Mouse (Mus musculus): ENCODE results near the gene Olfr676. TPM values are rescaled to one million over a fixed set of nuclear protein-coding genes. Genes with fewer than 3 reads are reported as not detected.
"Not testable (repeated sequence)": the region's sequence is repeated elsewhere in the genome, so short reads cannot be mapped to it uniquely, and the experiment has no call there.

The Olfr676 gene
- polyA plus RNA-seq (2015; fragmentation: Nextera tagmentation; extraction: Ambion mirVana), result not detected in 2 replicates

DNA sequence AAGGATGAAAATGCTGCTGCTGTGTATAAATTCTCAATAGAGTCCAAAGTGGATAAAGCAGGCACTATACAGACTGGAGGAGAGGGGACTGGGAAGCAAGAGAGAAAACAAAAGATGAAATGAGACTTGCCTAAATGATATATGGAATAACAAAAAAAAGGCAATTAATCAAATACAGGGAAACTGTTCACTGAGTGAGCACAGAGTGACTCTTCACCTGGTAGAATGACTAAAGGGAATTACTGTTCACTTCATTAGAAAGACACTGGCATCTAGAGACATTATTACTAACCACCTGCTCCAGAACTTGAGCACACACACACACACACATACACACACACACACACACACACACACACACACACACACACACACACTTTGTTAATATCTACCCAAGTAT lies at the start of gene Olfr676:
Gene Olfr676, plus strand, starts transcription at position 301 of the 400 bp plus-strand sequence.
- Histone ChIP-seq H3K9me3 (no peaks in the 10 kb centered on the region), H3K4me3 (replicated peaks) (no peak within 1 kb of the TSS), H3K4me2 (replicated peaks) (no peak within 1 kb of the TSS), H3K27me3 (no peaks in the 10 kb centered on the region), H3K27ac (no peak within 1 kb of the TSS), H3K9ac (replicated peaks) (no peak within 1 kb of the TSS), H3K4me1 (replicated peaks) (no peaks in the 10 kb centered on the region), H3K36me3 (no peaks in the 10 kb centered on the region)
- no peak for ATAC-seq

DNA sequence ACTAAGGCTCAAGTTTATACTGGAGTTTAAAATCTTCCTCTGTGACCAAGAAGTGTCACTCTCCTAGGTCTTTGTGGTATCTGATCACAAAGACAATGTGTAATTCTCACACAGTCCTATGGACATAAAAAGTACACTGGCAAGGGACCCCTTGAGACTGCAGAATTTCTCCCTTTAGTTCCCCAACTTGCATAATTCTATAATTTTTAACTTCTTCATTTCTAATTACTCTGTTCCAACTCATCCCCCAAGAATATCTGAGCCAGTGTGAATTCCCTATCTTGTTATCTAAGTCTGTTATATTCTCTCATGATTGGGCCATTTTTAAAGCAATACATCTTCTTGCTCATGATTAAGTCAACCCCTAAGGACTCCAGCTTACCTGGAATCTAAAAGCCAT lies 30.6 kb upstream of the Olfr676 start, which contains the start of gene Olfr672:
Gene Olfr672, minus strand, starts transcription at position 101 of the 400 bp plus-strand sequence.
- ATAC-seq, result no peak
- Histone ChIP-seq H3K4me3 (replicated peaks) (no peak within 1 kb of the TSS), H3K9me3 (no peaks in the 10 kb centered on the region), H3K9ac (replicated peaks) (no peak within 1 kb of the TSS), H3K36me3 (no peaks in the 10 kb centered on the region), H3K27me3 (no peaks in the 10 kb centered on the region), H3K4me1 (replicated peaks) (no peaks in the 10 kb centered on the region), H3K27ac (no peak within 1 kb of the TSS), H3K4me2 (replicated peaks) (no peak within 1 kb of the TSS)

DNA sequence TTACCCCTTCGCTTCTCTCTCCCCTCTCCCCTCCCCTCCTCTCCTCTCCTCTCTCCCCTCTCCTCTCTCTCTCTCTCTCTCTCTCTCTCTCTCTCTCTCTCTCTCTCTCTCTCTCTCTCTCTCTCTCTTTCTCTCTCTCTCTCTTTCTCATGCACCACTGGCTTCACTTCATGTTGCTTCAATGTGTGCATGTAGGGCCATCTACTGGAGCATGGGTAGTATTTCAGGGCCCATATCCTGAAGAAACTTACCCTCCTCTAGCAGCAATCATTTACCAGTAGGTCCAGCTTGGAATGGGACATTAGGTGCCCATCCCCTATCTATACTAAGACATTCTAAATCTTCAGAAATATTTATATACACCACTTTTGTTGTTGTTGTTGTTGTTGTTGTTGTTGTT lies 10.0 kb upstream of the Olfr676 start:
- H3K4me1 ChIP-seq (replicated peaks), result no peaks in the 10 kb centered on the region
- no peaks in the 10 kb centered on the region for H3K36me3 ChIP-seq
- WGBS, result 69% methylated on average over 1 of the region's 1 CpGs
- H3K9me3 ChIP-seq, result no peaks in the 10 kb centered on the region
- H3K27ac ChIP-seq, result no peak overlapping the region
- no peaks in the 10 kb centered on the region for H3K27me3 ChIP-seq
- H3K9ac ChIP-seq (replicated peaks), result no peak overlapping the region
- no peak for ATAC-seq
- no peak overlapping the region for H3K4me2 ChIP-seq (replicated peaks)
- no peak overlapping the region for H3K4me3 ChIP-seq (replicated peaks)

- no peak within 1 kb of the TSS for H3K9ac ChIP-seq (replicated peaks)
- ATAC-seq, result no peak
- no peaks in the 10 kb centered on the region for H3K9me3 ChIP-seq
- no peak within 1 kb of the TSS for H3K27ac ChIP-seq
- 68% methylated on average over 1 of the region's 1 CpGs for WGBS
- no peaks in the 10 kb centered on the region for H3K4me1 ChIP-seq (replicated peaks)
- no peak within 1 kb of the TSS for H3K4me3 ChIP-seq (replicated peaks)
- H3K4me2 ChIP-seq (replicated peaks), result no peak within 1 kb of the TSS
- H3K36me3 ChIP-seq, result no peaks in the 10 kb centered on the region
- H3K27me3 ChIP-seq, result no peaks in the 10 kb centered on the region
Measured at GRCm38 (mm10) chr7:105028360-105028759, 4.1 kb upstream of the Olfr676 start, which contains the start of gene Olfr675. Gene Olfr675, minus strand, starts transcription at chr7:105028460.

DNA sequence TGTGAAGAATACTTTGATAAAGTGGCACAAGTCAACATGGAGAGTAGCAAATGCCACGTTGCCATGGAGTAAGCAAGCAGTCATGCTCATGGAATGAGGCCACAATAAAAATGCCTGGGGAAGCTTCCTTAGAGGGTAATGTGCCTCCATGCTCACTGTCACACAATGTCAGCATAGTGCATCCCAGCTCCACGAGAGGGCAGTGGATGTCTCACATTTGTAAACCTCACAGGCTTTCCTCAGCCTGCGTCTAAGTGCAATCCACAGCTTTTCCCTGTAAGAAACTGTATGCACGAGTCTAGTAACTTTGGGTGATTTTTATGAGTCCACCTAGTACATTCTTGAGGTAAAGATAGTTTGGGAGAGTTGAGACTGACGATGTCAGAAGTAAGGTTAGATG lies 1.3 kb downstream of the Olfr676 start:
- not testable (repeated sequence) for H3K9me3 ChIP-seq; H3K27ac ChIP-seq; H3K4me1 ChIP-seq (replicated peaks); H3K27me3 ChIP-seq; H3K9ac ChIP-seq (replicated peaks); ATAC-seq; H3K4me3 ChIP-seq (replicated peaks); H3K4me2 ChIP-seq (replicated peaks); H3K36me3 ChIP-seq
- 60% methylated on average over 5 of the region's 5 CpGs for WGBS

DNA sequence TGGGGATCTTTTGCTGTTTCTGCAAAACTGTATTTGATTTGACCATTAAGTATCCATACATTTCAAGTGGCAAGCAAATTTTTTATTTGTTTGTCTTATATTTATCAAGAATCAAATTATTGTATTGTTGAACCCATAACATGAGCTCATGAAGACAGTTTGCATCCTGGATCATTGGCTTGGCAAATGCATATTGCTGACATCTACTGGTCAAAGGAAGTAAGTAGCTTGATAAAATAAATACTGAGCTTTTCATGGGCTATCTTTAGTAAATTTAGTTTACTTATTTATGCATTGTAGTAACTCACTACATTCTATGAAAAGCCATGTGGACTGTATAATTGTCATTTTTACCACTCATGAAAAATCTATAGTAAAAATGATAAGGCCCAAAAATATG lies 26.5 kb downstream of the Olfr676 start:
- Histone ChIP-seq H3K4me3 (replicated peaks) (no peak overlapping the region), H3K9ac (replicated peaks) (no peak overlapping the region), H3K4me2 (replicated peaks) (no peak overlapping the region), H3K27me3 (no peaks in the 10 kb centered on the region), H3K36me3 (no peaks in the 10 kb centered on the region), H3K27ac (no peak overlapping the region), H3K4me1 (replicated peaks) (no peaks in the 10 kb centered on the region), H3K9me3 (no peaks in the 10 kb centered on the region)
- no peak for ATAC-seq

DNA sequence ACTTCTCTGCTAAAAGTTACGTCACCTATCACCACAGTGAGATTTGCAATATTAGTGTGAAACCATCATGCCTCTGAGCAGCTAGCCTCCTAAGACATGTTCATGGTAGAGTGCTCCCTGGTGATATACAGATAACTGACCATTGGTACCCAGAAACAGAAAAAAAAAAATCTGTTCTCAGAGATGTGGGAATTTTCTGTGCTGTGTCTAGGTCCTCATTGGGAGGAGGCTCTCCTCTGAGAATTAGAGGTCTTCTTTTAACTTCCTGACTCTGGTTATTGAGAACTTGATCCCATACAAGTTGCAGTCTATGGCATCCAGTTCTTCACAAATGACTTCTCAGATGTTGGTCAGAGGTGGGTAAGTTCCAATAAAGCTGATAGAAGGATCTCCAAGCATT lies 31.7 kb downstream of the Olfr676 start, which contains the start of gene Olfr678:
Gene Olfr678, plus strand, starts transcription at position 301 of the 400 bp plus-strand sequence.
- H3K9ac ChIP-seq (replicated peaks), result no peak within 1 kb of the TSS
- 89% methylated on average over 1 of the region's 1 CpGs for WGBS
- no peak within 1 kb of the TSS for H3K4me3 ChIP-seq (replicated peaks)
- H3K9me3 ChIP-seq, result no peaks in the 10 kb centered on the region
- H3K4me2 ChIP-seq (replicated peaks), result no peak within 1 kb of the TSS
- no peak for ATAC-seq
- no peaks in the 10 kb centered on the region for H3K36me3 ChIP-seq
- no peaks in the 10 kb centered on the region for H3K27me3 ChIP-seq
- H3K4me1 ChIP-seq (replicated peaks), result no peaks in the 10 kb centered on the region
- H3K27ac ChIP-seq, result no peak within 1 kb of the TSS

GRCm38 (mm10) chr7:105080905-105081304 lies 48.4 kb downstream of the Olfr676 start, which contains the start of gene Olfr679:
Gene Olfr679, plus strand, starts transcription at chr7:105081205.
- no peaks in the 10 kb centered on the region for H3K27me3 ChIP-seq
- no peak for ATAC-seq
- WGBS, result 62% methylated on average over 1 of the region's 1 CpGs

More at GRCm38 (mm10) chr7:105080905-105081304, 48.4 kb downstream of the Olfr676 start, which contains the start of gene Olfr679:
- Histone ChIP-seq H3K9me3 (no peaks in the 10 kb centered on the region), H3K4me1 (replicated peaks) (no peaks in the 10 kb centered on the region), H3K36me3 (no peaks in the 10 kb centered on the region), H3K27ac (no peak within 1 kb of the TSS), H3K4me3 (replicated peaks) (no peak within 1 kb of the TSS), H3K4me2 (replicated peaks) (no peak within 1 kb of the TSS), H3K9ac (replicated peaks) (no peak within 1 kb of the TSS)

Other genes with a start within 250 kb of the Olfr676 start
- not detected in 2 replicates for gene Usp17lb, start 190.1 kb upstream of the Olfr676 start, polyA plus RNA-seq (2015; fragmentation: Nextera tagmentation; extraction: Ambion mirVana)
- gene Usp17la, start 175.7 kb upstream of the Olfr676 start, polyA plus RNA-seq (2015; fragmentation: Nextera tagmentation; extraction: Ambion mirVana), result not detected in 2 replicates
- not detected in 2 replicates for gene Olfr665, start 154.7 kb upstream of the Olfr676 start, polyA plus RNA-seq (2015; fragmentation: Nextera tagmentation; extraction: Ambion mirVana)
- gene Olfr666, start 136.7 kb upstream of the Olfr676 start, polyA plus RNA-seq (2015; fragmentation: Nextera tagmentation; extraction: Ambion mirVana), result not detected in 2 replicates
- gene Olfr667, start 111.2 kb upstream of the Olfr676 start, polyA plus RNA-seq (2015; fragmentation: Nextera tagmentation; extraction: Ambion mirVana), result not detected in 2 replicates
- not detected in 2 replicates for gene Olfr668, start 104.6 kb upstream of the Olfr676 start, polyA plus RNA-seq (2015; fragmentation: Nextera tagmentation; extraction: Ambion mirVana)
- gene Olfr669, start 98.5 kb upstream of the Olfr676 start, polyA plus RNA-seq (2015; fragmentation: Nextera tagmentation; extraction: Ambion mirVana), result not detected in 2 replicates
- gene Olfr670, start 70.1 kb upstream of the Olfr676 start, polyA plus RNA-seq (2015; fragmentation: Nextera tagmentation; extraction: Ambion mirVana), result not detected in 2 replicates
- gene Olfr671, start 53.6 kb upstream of the Olfr676 start, polyA plus RNA-seq (2015; fragmentation: Nextera tagmentation; extraction: Ambion mirVana), result not detected in 2 replicates
- not detected in 2 replicates for gene Olfr672, start 30.7 kb upstream of the Olfr676 start, polyA plus RNA-seq (2015; fragmentation: Nextera tagmentation; extraction: Ambion mirVana)
- not detected in 2 replicates for gene Olfr675, start 4.2 kb upstream of the Olfr676 start, polyA plus RNA-seq (2015; fragmentation: Nextera tagmentation; extraction: Ambion mirVana)
- gene Olfr677, start 18.7 kb downstream of the Olfr676 start, polyA plus RNA-seq (2015; fragmentation: Nextera tagmentation; extraction: Ambion mirVana), result not detected in 2 replicates
- gene Olfr678, start 31.8 kb downstream of the Olfr676 start, polyA plus RNA-seq (2015; fragmentation: Nextera tagmentation; extraction: Ambion mirVana), result not detected in 2 replicates
- gene Olfr679, start 48.5 kb downstream of the Olfr676 start, polyA plus RNA-seq (2015; fragmentation: Nextera tagmentation; extraction: Ambion mirVana), result not detected in 2 replicates
- not detected in 2 replicates for gene Olfr680-ps1, start 60.1 kb downstream of the Olfr676 start, polyA plus RNA-seq (2015; fragmentation: Nextera tagmentation; extraction: Ambion mirVana)
- not detected in 2 replicates for gene Olfr681, start 84.1 kb downstream of the Olfr676 start, polyA plus RNA-seq (2015; fragmentation: Nextera tagmentation; extraction: Ambion mirVana)
- not detected in 2 replicates for gene Olfr683, start 114.3 kb downstream of the Olfr676 start, polyA plus RNA-seq (2015; fragmentation: Nextera tagmentation; extraction: Ambion mirVana)
- gene Olfr684, start 131.0 kb downstream of the Olfr676 start, polyA plus RNA-seq (2015; fragmentation: Nextera tagmentation; extraction: Ambion mirVana), result not detected in 2 replicates
- not detected in 2 replicates for gene Olfr685, start 153.3 kb downstream of the Olfr676 start, polyA plus RNA-seq (2015; fragmentation: Nextera tagmentation; extraction: Ambion mirVana)
- not detected in 2 replicates for gene Olfr686, start 174.8 kb downstream of the Olfr676 start, polyA plus RNA-seq (2015; fragmentation: Nextera tagmentation; extraction: Ambion mirVana)